Mouse (Mus musculus): ENCODE results near the gene Ccdc83. TPM values are rescaled to one million over a fixed set of nuclear protein-coding genes. Genes with fewer than 3 reads are reported as not detected.

Ccdc83 gene
- total RNA-seq (2021) = under 1 TPM in 1 of 2 experiments, not detected in 1; 0.26 TPM
- long read RNA-seq, experiment 1 = 0 reads
- long read RNA-seq, experiment 2 = 0 reads

GRCm38 (mm10) chr7:90265289-90265970 lies at the start of gene Ccdc83:
Gene Ccdc83 (minus strand): TSS chr7:90265777.
- intact Hi-C loops (cut with DNase I) = loop anchor here (1.0 to 10.0 kb wide), 3 partner anchors 111 to 267 kb away; no protein-coding TSS in a partner anchor
- peak; percentile 82 to 87 for DNase-seq

- intact Hi-C loops (cut with DNase I) = no loop called here
- DNase-seq = no peak
These were observed 47.8 kb upstream of the Ccdc83 start for GRCm38 (mm10) chr7:90313421-90313820.

- no peak for DNase-seq
- intact Hi-C loops (cut with DNase I) = no loop called here
These were observed 46.7 kb upstream of the Ccdc83 start for GRCm38 (mm10) chr7:90312151-90312883.

DNA sequence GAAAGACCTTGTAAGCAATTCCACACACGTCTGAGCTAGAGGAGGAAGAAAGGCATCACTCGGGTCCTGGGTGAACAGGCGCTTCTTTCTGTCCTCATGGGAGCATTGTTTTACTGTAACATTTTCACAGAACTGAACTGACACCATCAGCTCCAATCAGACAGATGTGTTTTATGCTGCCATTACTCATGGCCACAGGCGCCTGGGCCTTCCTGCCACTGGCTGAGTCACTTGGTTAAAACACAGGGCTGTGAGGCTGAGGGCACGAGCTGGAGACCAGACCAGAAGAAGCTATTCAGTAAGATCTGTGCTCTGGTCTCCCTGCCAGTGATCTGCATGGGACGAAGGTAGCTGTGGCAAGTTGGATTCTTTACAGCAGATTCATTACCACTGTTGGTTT lies 42.4 kb upstream of the Ccdc83 start:
- intact Hi-C loops (cut with DNase I) = no loop called here
- no peak for DNase-seq

DNA sequence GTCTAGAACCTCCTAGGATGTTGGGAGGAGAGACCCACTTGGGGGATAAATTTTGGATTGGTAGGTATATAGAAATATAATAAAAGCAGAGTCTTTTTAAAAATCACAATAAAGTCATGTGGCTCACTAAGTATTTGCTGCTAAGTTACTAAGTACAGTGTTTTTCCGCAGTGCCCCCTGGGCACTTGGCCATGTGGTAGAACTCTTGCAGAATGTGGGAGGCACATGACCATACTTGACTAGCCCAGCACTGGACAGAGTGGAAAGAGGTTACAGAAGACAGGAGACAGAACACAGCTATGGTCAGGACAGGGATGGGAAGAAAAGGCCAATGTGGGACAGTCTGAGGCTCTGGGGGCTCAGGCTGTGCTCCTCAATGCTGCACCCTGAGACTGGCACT lies 41.4 kb upstream of the Ccdc83 start:
- intact Hi-C loops (cut with DNase I) = no loop called here
- no peak for DNase-seq

GRCm38 (mm10) chr7:90306079-90306478 lies 40.5 kb upstream of the Ccdc83 start:
- DNase-seq = no peak
- intact Hi-C loops (cut with DNase I) = no loop called here

- intact Hi-C loops (cut with DNase I) = no loop called here
- no peak for DNase-seq
These were observed 37.3 kb upstream of the Ccdc83 start for GRCm38 (mm10) chr7:90302647-90303552.

DNA sequence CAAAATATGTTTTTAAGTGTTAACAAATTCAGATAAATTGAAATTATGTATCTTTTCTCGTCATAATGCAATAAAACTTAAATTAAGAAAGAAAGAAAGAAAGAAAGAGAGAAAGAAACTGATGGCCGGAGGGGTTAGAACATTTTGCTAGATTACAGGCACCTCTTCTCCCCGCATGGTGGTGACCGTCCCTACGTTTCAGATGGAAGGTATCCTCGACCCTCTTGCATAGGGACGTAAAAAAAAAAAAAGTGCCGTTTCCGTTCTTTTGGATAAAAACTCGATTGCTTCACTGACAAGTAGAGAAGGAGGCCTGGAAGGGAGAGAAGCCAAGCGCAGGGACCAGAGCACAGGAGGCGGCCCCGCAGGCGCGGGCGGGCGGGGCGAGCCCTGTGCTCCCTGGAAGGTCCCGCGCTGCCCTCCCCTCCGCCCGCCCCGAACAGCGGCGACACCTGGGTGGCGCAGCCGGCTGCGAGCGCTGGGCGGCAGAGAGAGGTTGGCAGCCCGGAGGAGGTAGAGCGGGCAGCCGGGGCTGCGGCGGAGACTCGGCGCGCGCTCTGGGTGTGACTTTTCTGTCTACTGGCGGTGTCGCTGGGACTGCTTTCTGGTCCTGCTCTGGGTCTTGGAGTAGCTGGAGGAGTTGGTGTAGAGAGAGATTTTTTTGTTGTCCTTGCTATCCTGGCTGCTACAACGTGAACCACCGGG lies 36.5 kb upstream of the Ccdc83 start, which contains the start of gene Sytl2:
Sytl2 (plus strand) TSS at position 311 of the 705 bp plus-strand sequence.
- DNase-seq = peak; percentile 62 to 68

DNA sequence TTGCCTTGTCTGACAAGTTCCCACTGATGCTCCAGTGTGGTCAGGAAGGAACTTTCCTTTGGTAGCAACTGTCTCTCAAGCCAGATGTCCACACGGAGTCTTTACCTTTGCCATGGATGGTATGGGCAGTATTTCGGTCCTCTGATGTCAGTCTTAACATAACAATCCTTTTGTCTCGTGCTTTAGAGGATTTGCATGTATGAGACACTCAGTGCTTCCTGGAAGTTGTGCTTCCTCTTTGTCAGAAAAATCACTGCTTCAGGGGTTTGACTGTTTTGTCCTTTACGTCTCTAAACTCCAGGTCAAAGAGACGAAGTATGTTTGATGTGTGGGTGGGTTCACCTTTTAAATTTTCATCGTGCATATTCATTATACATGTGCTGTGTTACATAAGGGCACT lies 26.3 kb upstream of the Ccdc83 start:
- intact Hi-C loops (cut with DNase I) = no loop called here
- no peak for DNase-seq

More for the DNA sequence above, 36.5 kb upstream of the Ccdc83 start, which contains the start of gene Sytl2:
- intact Hi-C loops (cut with DNase I) = no loop called here

- intact Hi-C loops (cut with DNase I) = no loop called here
- DNase-seq = no peak
These were observed 19.2 kb upstream of the Ccdc83 start for GRCm38 (mm10) chr7:90284793-90285192.

DNA sequence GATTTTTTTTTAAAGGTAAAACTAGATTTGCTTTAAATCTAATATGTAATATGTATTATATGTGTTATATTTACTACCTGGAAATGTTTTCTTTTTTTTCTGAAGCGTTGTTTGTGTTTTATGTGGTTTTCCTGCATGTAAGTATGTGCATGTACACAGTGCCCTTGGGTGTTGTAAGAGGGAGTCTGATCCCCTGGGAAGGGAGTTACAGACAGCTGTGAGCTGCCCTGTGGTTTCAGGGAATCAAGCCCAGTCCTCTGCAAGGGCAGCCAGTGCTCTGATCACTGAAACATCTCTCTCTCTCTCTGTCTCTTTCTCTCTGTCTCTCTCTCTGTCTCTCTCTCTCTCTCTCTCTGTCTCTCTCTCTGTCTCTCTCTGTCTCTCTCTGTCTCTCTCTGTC lies 17.2 kb upstream of the Ccdc83 start:
- DNase-seq = no peak
- intact Hi-C loops (cut with DNase I) = no loop called here

- intact Hi-C loops (cut with DNase I) = loop anchor here (2.0 kb wide), 1 partner anchor 127 kb away; no protein-coding TSS in a partner anchor
- DNase-seq = no peak
These were observed 16.4 kb upstream of the Ccdc83 start for GRCm38 (mm10) chr7:90281759-90282546.

GRCm38 (mm10) chr7:90280878-90281277 lies 15.3 kb upstream of the Ccdc83 start:
- no peak for DNase-seq
- intact Hi-C loops (cut with DNase I) = loop anchor here (2.0 kb wide), 1 partner anchor 128 kb away; no protein-coding TSS in a partner anchor

DNA sequence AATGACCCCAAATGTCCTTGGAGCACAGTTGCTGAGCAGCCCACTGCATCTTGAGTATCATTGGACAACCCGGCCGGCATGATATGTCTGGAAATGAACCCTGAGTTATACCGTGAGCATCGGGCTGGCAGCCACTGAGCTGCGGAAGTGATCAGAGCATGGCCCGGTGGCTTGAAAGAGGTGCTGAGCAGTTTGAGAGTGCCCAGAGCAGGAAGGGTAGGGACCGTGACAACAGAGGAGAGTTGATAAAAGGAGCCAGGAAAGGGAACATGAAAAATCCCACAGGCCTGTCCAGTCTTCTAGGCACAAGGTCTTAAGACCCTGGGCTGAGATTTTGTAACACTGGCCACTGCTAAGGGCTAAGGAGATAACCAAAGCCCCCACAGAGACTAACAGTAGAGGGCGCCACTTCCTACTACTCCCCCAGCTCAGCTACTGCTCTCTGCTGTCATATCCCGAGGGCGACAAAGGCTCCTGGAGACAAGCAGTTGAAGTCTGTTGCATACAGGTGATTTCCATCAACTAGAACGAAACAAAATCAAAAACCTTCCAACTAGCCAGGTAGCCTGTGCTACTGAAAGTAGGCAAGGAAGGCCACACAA lies 14.8 kb upstream of the Ccdc83 start:
- DNase-seq = peak in 1 of 2 experiments; percentile 46
- intact Hi-C loops (cut with DNase I) = loop anchor here (2.0 kb wide), 1 partner anchor 128 kb away; no protein-coding TSS in a partner anchor

GRCm38 (mm10) chr7:90279136-90279535 lies 13.6 kb upstream of the Ccdc83 start:
- intact Hi-C loops (cut with DNase I) = no loop called here
- DNase-seq = no peak

DNA sequence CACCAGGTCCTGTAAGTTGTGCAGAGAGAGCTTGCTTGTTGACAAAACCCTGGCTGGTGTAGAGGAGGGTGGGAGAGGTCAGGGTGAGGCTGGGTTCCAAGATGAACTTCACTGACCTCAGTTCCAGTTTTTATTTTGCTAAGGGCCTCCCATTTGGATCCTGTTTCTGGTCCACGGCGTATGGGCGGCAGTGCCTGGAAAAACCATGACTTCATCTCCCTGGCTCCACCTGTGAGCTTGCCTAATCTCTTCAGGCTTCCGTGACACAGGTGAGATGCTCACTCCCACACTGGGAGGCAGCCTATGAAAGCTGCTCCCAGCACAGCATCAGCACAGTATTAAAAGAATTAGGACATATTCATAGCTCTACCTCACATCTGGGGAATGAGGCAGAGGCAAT lies 12.2 kb upstream of the Ccdc83 start:
- no peak for DNase-seq
- intact Hi-C loops (cut with DNase I) = no loop called here

- no peak for DNase-seq
- intact Hi-C loops (cut with DNase I) = no loop called here
These were observed 11.7 kb upstream of the Ccdc83 start for GRCm38 (mm10) chr7:90277246-90277645.

GRCm38 (mm10) chr7:90274561-90275100 lies 9.1 kb upstream of the Ccdc83 start:
- DNase-seq = no peak
- intact Hi-C loops (cut with DNase I) = no loop called here

All from heart, postnatal 14 days (tissue).